Mouse (Mus musculus) testis, adult 2 months (tissue): ENCODE measurements around the gene Dusp10.

ENCODE experiments used
- CTCF ChIP-seq: fragments of 200-500 bp; IDR thresholded peaks from 2 replicates; pipeline ENCODE4 v1.5.1; 2012; ENCODE audit warnings: low read depth, mild to moderate bottlenecking, inconsistent platforms, low read length, moderate library complexity; ENCODE audit not compliant: control insufficient read depth, insufficient read depth, insufficient replicate concordance
- POLR2A ChIP-seq: fragments of 200-500 bp; IDR thresholded peaks from 2 replicates; pipeline ENCODE4 v1.6.1; 2012; ENCODE audit warnings: low read depth, mild to moderate bottlenecking, inconsistent platforms, low read length, moderate library complexity; ENCODE audit not compliant: control insufficient read depth

DNA sequence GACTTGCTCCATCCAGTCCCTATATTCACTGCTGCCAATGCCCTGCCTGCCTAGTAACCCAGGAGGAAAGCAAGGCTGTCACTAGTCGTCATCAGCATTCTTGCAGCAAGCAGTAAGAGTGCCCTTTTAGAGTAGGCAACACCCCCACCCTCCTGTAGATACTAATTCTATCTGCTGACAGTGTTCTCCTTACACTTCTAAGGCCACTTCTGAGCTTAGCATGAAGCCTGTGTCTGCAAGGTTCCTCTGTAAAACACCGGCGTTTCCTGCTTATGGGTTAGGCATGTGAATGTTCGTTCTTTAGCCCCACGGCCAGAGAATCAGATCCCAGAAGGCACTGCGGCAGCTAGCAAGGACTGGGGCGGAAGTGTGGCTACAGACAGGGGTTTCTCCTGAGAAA is 51.2 kb downstream of the Dusp10 start:
- TF ChIP-seq CTCF (no peak), POLR2A (no peak)
